Mouse (Mus musculus) monocyte, adult 5-6 weeks (primary cell): ENCODE results near the gene Gtf3c4. TPM values are rescaled to one million over a fixed set of nuclear protein-coding genes. Genes with fewer than 3 reads are reported as not detected.

Experiments
- total RNA-seq: library from RNA; stranded (forward); fragments of 200-1000, 200-491, 200-594 nt; gene quantifications from 3 replicates; pipeline ENCODE4 v1.2.3, GENCODE M21; 2017

Gene Gtf3c4
- total RNA-seq, 1 experiment from 2014 or later = 6.1 TPM

Other genes starting within 250 kb of the Gtf3c4 start
- 1.6 to 8.2 TPM (median 4.6 TPM) in 3 replicates for gene Gfi1b, start 218.4 kb downstream of the Gtf3c4 start, total RNA-seq
- 14.2 to 29.8 TPM (median 24.7 TPM) in 3 replicates for gene Tsc1, start 199.1 kb downstream of the Gtf3c4 start, total RNA-seq
- gene Spaca9, start 140.6 kb downstream of the Gtf3c4 start, total RNA-seq = 1.3 to 10.1 TPM (median 3.3 TPM) in 3 replicates
- 0.39 to 1.6 TPM in 2 of 3 replicates, not detected in the other for gene Ak8, start 140.2 kb downstream of the Gtf3c4 start, total RNA-seq
- 7.3 to 14.4 TPM (median 11.5 TPM) in 3 replicates for gene Ddx31, start within 50 bp of the Gtf3c4 start, total RNA-seq
- 0.38 TPM in 1 of 3 replicates, not detected in the others for gene Barhl1, start 76.3 kb upstream of the Gtf3c4 start, total RNA-seq
- 1.7 TPM in 1 of 3 replicates, not detected in the others for gene Cfap77, start 214.7 kb upstream of the Gtf3c4 start, total RNA-seq
- gene Ttf1, start 219.9 kb upstream of the Gtf3c4 start, total RNA-seq = 20.0 to 44.0 TPM (median 29.0 TPM) in 3 replicates